Mouse (Mus musculus) testis, adult 2 months (tissue): ENCODE measurements around the gene Mrps10. TPM values are rescaled to one million over a fixed set of nuclear protein-coding genes. Genes with fewer than 3 reads are reported as not detected.

Source experiments
- H3K27ac ChIP-seq: fragments of 200-500 bp; 2 replicates; pipeline ENCODE4 v1.5.1; 2012; ENCODE audit warnings: low read depth, low read length; ENCODE audit not compliant: control insufficient read depth, insufficient read depth
- H3K27me3 ChIP-seq: fragments of 200-500 bp; 2 replicates; pipeline ENCODE4 v1.6.1; 2012; ENCODE audit warnings: mild to moderate bottlenecking, low read length, moderate library complexity; ENCODE audit not compliant: control insufficient read depth, insufficient read depth
- H3K36me3 ChIP-seq: fragments of 200-500 bp; 2 replicates; pipeline ENCODE4 v1.6.1; 2012; ENCODE audit warnings: mild to moderate bottlenecking, low read length; ENCODE audit not compliant: control insufficient read depth, insufficient read depth
- H3K4me1 ChIP-seq: fragments of 200-500 bp; 2 replicates; pipeline ENCODE4 v1.6.1; 2012; ENCODE audit warnings: low read length; ENCODE audit not compliant: control insufficient read depth, insufficient read depth
- H3K4me3 ChIP-seq: fragments of 200-500 bp; 2 replicates; pipeline ENCODE4 v1.5.1; 2012; ENCODE audit warnings: low read depth, mild to moderate bottlenecking, low read length, moderate library complexity, mixed read lengths; ENCODE audit not compliant: control insufficient read depth
- CTCF ChIP-seq: fragments of 200-500 bp; IDR thresholded peaks from 2 replicates; pipeline ENCODE4 v1.5.1; 2012; ENCODE audit warnings: low read depth, mild to moderate bottlenecking, inconsistent platforms, low read length, moderate library complexity; ENCODE audit not compliant: control insufficient read depth, insufficient read depth, insufficient replicate concordance
- POLR2A ChIP-seq: fragments of 200-500 bp; IDR thresholded peaks from 2 replicates; pipeline ENCODE4 v1.6.1; 2012; ENCODE audit warnings: low read depth, mild to moderate bottlenecking, inconsistent platforms, low read length, moderate library complexity; ENCODE audit not compliant: control insufficient read depth
- polyA plus RNA-seq: library from polyadenylated mRNA; depleted of rRNA; stranded (reverse); fragments of >200 nt; gene quantifications from 2 replicates; pipeline ENCODE4 v1.2.3, GENCODE M21; 2012

The Mrps10 gene
- polyA plus RNA-seq, 1 experiment, result 21.3 TPM

DNA sequence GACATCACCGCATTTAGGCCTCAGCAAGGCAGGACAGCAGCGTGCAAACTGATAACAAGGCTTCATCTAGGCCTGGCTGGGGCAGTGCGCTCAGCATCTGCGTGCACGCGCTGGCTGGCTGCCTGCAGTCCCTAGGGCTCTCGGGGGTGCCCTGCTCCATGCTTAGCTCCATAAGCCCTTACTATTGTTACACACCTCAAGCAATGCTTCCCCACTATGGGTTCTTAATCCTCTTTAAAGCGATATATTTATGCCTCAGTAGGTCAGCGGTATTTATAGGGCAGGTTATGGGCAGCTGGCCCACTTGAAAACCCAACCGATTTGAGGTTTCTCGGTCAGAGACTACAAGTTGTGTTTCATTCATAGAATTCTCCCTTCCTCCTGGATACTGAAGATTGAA is 13.2 kb downstream of the Mrps10 start:
- Histone ChIP-seq H3K27ac (no peak overlapping the region), H3K4me1 (peaks cover 2% of the 10 kb centered on the region), H3K27me3 (no peaks in the 10 kb centered on the region), H3K36me3 (no peaks in the 10 kb centered on the region), H3K4me3 (no peak overlapping the region)
- TF ChIP-seq CTCF (no peak), POLR2A (no peak)

GRCm38 (mm10) chr17:47383266-47383665 is 14.6 kb downstream of the Mrps10 start:
- H3K4me3 ChIP-seq, result no peak overlapping the region
- no peak overlapping the region for H3K27ac ChIP-seq
- TF ChIP-seq CTCF, result no peak
- no peak for TF ChIP-seq POLR2A
- peaks cover 2% of the 10 kb centered on the region for H3K4me1 ChIP-seq
- no peaks in the 10 kb centered on the region for H3K36me3 ChIP-seq
- no peaks in the 10 kb centered on the region for H3K27me3 ChIP-seq

- peaks cover 2% of the 10 kb centered on the region for H3K4me1 ChIP-seq
- TF ChIP-seq CTCF (peak; percentile 78; the same call in 1 of the 2 replicates), POLR2A (no peak)
- no peaks in the 10 kb centered on the region for H3K27me3 ChIP-seq
- no peak overlapping the region for H3K4me3 ChIP-seq
- H3K36me3 ChIP-seq, result no peaks in the 10 kb centered on the region
- no peak overlapping the region for H3K27ac ChIP-seq
These were observed 15.4 kb downstream of the Mrps10 start for GRCm38 (mm10) chr17:47384064-47384463.

DNA sequence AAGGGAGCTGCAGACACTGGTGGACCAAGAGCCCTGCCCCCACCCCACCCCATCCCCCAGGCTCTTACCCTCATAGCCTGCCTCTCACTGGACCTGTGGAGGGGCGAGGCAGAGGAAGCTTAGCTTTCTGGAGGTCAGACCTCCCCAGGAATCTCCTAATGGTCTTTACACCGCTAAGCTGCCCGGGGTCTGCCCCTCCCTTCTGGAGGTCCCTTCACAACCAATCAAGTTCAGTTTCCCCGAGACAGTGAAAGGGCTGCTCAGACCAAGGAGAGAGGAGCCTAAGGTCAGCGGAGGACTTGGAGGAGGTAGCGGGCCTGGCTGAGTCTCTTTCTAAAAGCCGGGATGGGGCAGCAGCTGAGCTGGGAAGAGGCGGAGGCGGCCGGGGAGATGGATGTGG is 16.5 kb downstream of the Mrps10 start, which contains the start of gene Guca1b:
Gene Guca1b, plus strand, starts transcription at position 249 of the 400 bp plus-strand sequence.
- H3K36me3 ChIP-seq, result no peaks in the 10 kb centered on the region
- no peak within 1 kb of the TSS for H3K4me3 ChIP-seq
- no peak within 1 kb of the TSS for H3K27ac ChIP-seq
- TF ChIP-seq CTCF, result no peak
- TF ChIP-seq POLR2A, result no peak
- no peaks in the 10 kb centered on the region for H3K27me3 ChIP-seq
- peaks cover 2% of the 10 kb centered on the region for H3K4me1 ChIP-seq

GRCm38 (mm10) chr17:47386649-47387048 is 18.0 kb downstream of the Mrps10 start:
- Histone ChIP-seq H3K27ac (no peak overlapping the region), H3K4me3 (no peak overlapping the region), H3K4me1 (peaks cover 3% of the 10 kb centered on the region), H3K36me3 (no peaks in the 10 kb centered on the region), H3K27me3 (no peaks in the 10 kb centered on the region)
- no peak for TF ChIP-seq POLR2A
- TF ChIP-seq CTCF, result peak; percentile 82; the same call in 1 of the 2 replicates

- H3K27me3 ChIP-seq, result no peaks in the 10 kb centered on the region; the same call in 1 of the 2 replicates
- H3K36me3 ChIP-seq, result no peaks in the 10 kb centered on the region
- no peak overlapping the region for H3K27ac ChIP-seq
- H3K4me3 ChIP-seq, result peak overlapping the region; percentile 47
- no peak for TF ChIP-seq CTCF
- H3K4me1 ChIP-seq, result peaks cover 23% of the 10 kb centered on the region
These were observed 25.7 kb downstream of the Mrps10 start for GRCm38 (mm10) chr17:47394223-47394869.

DNA sequence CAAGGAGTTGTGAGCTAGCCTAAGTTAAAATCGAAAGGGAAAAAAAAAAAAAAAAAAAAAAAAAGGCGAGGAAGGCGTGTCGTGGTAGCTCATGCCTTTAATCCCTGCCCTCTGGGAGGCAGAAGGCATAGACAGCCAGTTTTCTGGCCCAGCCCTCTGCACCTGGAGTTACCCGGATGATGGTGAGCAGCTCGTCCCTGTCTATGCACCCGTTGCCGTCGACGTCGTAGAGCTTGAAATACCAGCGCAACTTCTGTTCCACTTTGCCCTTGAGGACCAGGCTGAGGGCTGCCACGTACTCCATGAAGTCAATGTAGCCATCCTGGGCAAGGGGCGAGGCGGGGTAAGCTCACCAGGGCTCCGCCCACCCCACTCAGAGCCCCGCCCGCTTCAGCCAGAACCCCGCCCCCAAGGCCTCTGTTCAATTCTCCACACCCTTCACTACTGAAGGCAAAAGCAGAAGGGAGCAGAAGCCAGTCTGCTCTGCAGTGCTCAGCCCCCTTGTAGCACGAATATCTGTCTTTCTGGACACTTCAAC is 26.8 kb downstream of the Mrps10 start:
- H3K4me3 ChIP-seq, result peak overlapping the region; percentile 65
- H3K27ac ChIP-seq, result no peak overlapping the region
- TF ChIP-seq POLR2A, result no peak
- no peak for TF ChIP-seq CTCF
- H3K4me1 ChIP-seq, result peaks cover 23% of the 10 kb centered on the region
- no peaks in the 10 kb centered on the region for H3K36me3 ChIP-seq
- H3K27me3 ChIP-seq, result no peaks in the 10 kb centered on the region; the same call in 1 of the 2 replicates

GRCm38 (mm10) chr17:47399091-47399490 is 30.4 kb downstream of the Mrps10 start:
- H3K4me1 ChIP-seq, result peaks cover 15% of the 10 kb centered on the region
- H3K27me3 ChIP-seq, result no peaks in the 10 kb centered on the region; the same call in 1 of the 2 replicates
- TF ChIP-seq POLR2A (no peak), CTCF (no peak)
- no peaks in the 10 kb centered on the region for H3K36me3 ChIP-seq
- H3K27ac ChIP-seq, result no peak overlapping the region
- no peak overlapping the region for H3K4me3 ChIP-seq
